Mouse (Mus musculus) layer of hippocampus, postnatal 10 days (tissue): ENCODE measurements at regions not wholly inside any gene's neighbourhood (a gene's known extent, or its start where the extent isn't known, plus 50 kb on each side); places are given as distances from the start of the nearest gene placed in this dataset.

Experiments used
- DNase-seq, 2 experiments: peaks; one replicate each; pipeline ENCODE4 v3.0.0; 2021; ENCODE audit warnings: low spot score in 2 of 2

- no peak for DNase-seq
Measured at GRCm38 (mm10) chr1:89288001-89288400, 166.6 kb upstream of the Agap1 start.

- DNase-seq = no peak
Measured at GRCm38 (mm10) chr1:89288921-89289320, 165.7 kb upstream of the Agap1 start.

GRCm38 (mm10) chr1:89296691-89297090, 157.9 kb upstream of the Agap1 start:
- DNase-seq = no peak

GRCm38 (mm10) chr1:89297766-89298165, 156.8 kb upstream of the Agap1 start:
- DNase-seq = no peak

GRCm38 (mm10) chr1:89301151-89301550, 153.5 kb upstream of the Agap1 start:
- no peak for DNase-seq

- DNase-seq = peak; percentile 33 to 47
Measured at GRCm38 (mm10) chr1:89302368-89302951, 152.1 kb upstream of the Agap1 start.

- DNase-seq = no peak
Measured at GRCm38 (mm10) chr1:89305171-89305570, 149.4 kb upstream of the Agap1 start.

GRCm38 (mm10) chr1:89308788-89309187, 145.8 kb upstream of the Agap1 start:
- DNase-seq = peak; percentile 53 to 63

- no peak for DNase-seq
Measured at GRCm38 (mm10) chr1:89313064-89313463, 141.5 kb upstream of the Agap1 start.

GRCm38 (mm10) chr1:89317897-89318296, 136.7 kb upstream of the Agap1 start:
- DNase-seq = no peak

- DNase-seq = no peak
Measured at GRCm38 (mm10) chr1:89318663-89319062, 135.9 kb upstream of the Agap1 start.

- no peak for DNase-seq
Measured at GRCm38 (mm10) chr1:89322621-89323020, 132.0 kb upstream of the Agap1 start.

GRCm38 (mm10) chr1:89323091-89323490, 131.5 kb upstream of the Agap1 start:
- DNase-seq = peak; percentile 64 to 69

- DNase-seq = no peak
Measured at GRCm38 (mm10) chr1:89331352-89331751, 123.3 kb upstream of the Agap1 start.

- no peak for DNase-seq
Measured at GRCm38 (mm10) chr1:89332676-89333075, 121.9 kb upstream of the Agap1 start.

GRCm38 (mm10) chr1:89337861-89338260, 116.7 kb upstream of the Agap1 start:
- DNase-seq = no peak

- no peak for DNase-seq
Measured at GRCm38 (mm10) chr1:89342794-89343193, 111.8 kb upstream of the Agap1 start.

- DNase-seq = peak; percentile 31 to 39
Measured at GRCm38 (mm10) chr1:89344546-89344945, 110.1 kb upstream of the Agap1 start.

GRCm38 (mm10) chr1:89347341-89347740, 107.3 kb upstream of the Agap1 start:
- no peak for DNase-seq

GRCm38 (mm10) chr1:89352936-89353335, 101.7 kb upstream of the Agap1 start:
- no peak for DNase-seq

GRCm38 (mm10) chr1:89359257-89359656, 95.3 kb upstream of the Agap1 start:
- DNase-seq = no peak

GRCm38 (mm10) chr1:89364547-89365305, 89.9 kb upstream of the Agap1 start:
- no peak for DNase-seq

- no peak for DNase-seq
Measured at GRCm38 (mm10) chr1:89366891-89367290, 87.7 kb upstream of the Agap1 start.
